Mouse (Mus musculus): Measurements from ENCODE around the gene Mettl1. TPM values are rescaled to one million over a fixed set of nuclear protein-coding genes. Genes with fewer than 3 reads are reported as not detected.

Gene Mettl1
- total and polyA plus RNA-seq, 2 experiments from 2014 or later, result 10.9 to 21.0 TPM

DNA sequence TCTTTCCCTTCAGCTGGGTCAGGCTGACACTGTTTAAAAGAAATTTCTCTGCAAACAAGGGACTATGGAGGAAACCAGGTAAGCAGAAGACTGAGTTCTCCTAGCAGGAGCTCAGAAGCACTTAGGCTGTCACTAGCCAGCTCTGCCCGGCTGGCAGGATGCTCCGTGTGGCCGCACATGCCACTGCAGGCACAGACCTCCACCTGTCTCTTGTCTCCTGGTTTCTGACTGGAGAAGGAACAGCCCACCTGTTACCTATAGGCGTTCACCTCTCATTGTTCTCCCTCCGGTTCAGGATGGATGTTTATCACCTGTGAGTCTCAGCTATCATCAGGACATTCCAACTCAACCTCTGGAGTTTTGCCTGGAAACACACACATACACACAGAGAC, 42.7 kb downstream of the Mettl1 start:
- Histone ChIP-seq H3K9me3 (ENCODE audit: low read length) (no peaks in the 10 kb centered on the region), H3K4me1 (ENCODE audit: insufficient read depth) (peaks cover 20% of the 10 kb centered on the region), H3K36me3 (ENCODE audit: insufficient read depth) (peaks cover 45% of the 10 kb centered on the region), H3K27me3 (ENCODE audit: insufficient read depth, low read length) (peaks cover 4% of the 10 kb centered on the region; the same call in 1 of the 2 replicates), H3K27ac (ENCODE audit: low read depth, low read length) (no peak overlapping the region), H3K4me2 (ENCODE audit: low read depth) (no peak overlapping the region), H3K9ac (no peak overlapping the region), H3K4me3 (ENCODE audit: low read depth, low read length) (no peak overlapping the region)
- ATAC-seq, result no peak
- WGBS, result 60% methylated on average over 5 of the region's 5 CpGs
- DNase-seq, result no peak
- TF ChIP-seq CTCF (IDR thresholded peaks at IDR 0.05; ENCODE audit: low read depth), result peak; percentile 32

DNA sequence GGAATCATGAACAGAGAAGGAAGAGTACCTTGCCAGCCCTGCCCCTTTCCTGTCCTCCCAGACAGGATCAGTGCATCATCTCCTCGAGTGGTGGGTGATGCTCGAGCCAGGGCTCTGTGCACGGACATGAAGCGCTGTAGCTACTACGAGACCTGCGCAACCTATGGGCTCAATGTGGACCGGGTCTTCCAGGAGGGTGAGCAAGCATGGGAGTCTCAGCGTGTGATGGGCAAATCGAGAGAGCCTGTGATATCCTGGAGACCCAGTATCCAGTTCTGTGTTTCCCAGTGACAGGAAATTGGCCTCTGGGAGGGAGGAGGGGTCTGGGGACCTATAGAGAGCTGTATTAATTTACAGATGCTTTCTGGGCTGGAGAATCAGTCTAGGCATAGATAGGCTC, 43.8 kb downstream of the Mettl1 start:
- peaks cover 53% of the 10 kb centered on the region for H3K36me3 ChIP-seq (ENCODE audit: insufficient read depth)
- H3K9me3 ChIP-seq (ENCODE audit: low read length), result no peaks in the 10 kb centered on the region
- H3K4me3 ChIP-seq (ENCODE audit: low read depth, low read length), result no peak overlapping the region
- WGBS, result 87% methylated on average over 9 of the region's 9 CpGs
- no peak for ATAC-seq
- H3K27ac ChIP-seq (ENCODE audit: low read depth, low read length), result no peak overlapping the region
- no peak overlapping the region for H3K9ac ChIP-seq
- no peak for TF ChIP-seq CTCF (IDR thresholded peaks at IDR 0.05; ENCODE audit: low read depth)
- DNase-seq, result no peak
- peaks cover 5% of the 10 kb centered on the region; the same call in 1 of the 2 replicates for H3K27me3 ChIP-seq (ENCODE audit: insufficient read depth, low read length)
- peaks cover 20% of the 10 kb centered on the region for H3K4me1 ChIP-seq (ENCODE audit: insufficient read depth)
- H3K4me2 ChIP-seq (ENCODE audit: low read depth), result no peak overlapping the region

DNA sequence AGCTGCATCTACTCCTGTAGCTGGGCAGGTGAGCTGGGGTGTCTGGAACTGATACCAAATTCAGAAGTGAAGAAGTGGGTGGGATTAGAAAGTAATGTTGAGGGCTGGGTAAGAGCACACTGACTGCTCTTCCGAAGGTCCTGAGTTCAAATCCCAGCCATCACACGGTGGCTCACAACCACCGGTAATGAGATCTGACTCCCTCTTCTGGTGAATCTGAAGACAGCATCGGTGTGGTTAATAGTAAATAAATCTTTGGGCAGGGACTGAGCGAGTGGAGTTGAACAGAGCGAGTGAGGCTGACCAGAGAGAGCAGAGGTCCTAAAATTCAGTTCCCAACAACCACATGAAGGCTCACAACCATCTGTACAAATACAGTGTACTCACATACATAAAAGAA, 44.4 kb downstream of the Mettl1 start:
- Histone ChIP-seq H3K9ac (no peak overlapping the region), H3K27ac (ENCODE audit: low read depth, low read length) (no peak overlapping the region), H3K36me3 (ENCODE audit: insufficient read depth) (peaks cover 53% of the 10 kb centered on the region), H3K4me1 (ENCODE audit: insufficient read depth) (peaks cover 20% of the 10 kb centered on the region), H3K4me3 (ENCODE audit: low read depth, low read length) (no peak overlapping the region), H3K4me2 (ENCODE audit: low read depth) (no peak overlapping the region), H3K9me3 (ENCODE audit: low read length) (no peaks in the 10 kb centered on the region), H3K27me3 (ENCODE audit: insufficient read depth, low read length) (peaks cover 8% of the 10 kb centered on the region; the same call in 1 of the 2 replicates)
- no peak for ATAC-seq
- 0 out of 2 replicates have a peak, but pooled peaks have one; percentile 22 for TF ChIP-seq CTCF (IDR thresholded peaks at IDR 0.05; ENCODE audit: low read depth)
- WGBS, result 77% methylated on average over 6 of the region's 6 CpGs
- no peak for DNase-seq

DNA sequence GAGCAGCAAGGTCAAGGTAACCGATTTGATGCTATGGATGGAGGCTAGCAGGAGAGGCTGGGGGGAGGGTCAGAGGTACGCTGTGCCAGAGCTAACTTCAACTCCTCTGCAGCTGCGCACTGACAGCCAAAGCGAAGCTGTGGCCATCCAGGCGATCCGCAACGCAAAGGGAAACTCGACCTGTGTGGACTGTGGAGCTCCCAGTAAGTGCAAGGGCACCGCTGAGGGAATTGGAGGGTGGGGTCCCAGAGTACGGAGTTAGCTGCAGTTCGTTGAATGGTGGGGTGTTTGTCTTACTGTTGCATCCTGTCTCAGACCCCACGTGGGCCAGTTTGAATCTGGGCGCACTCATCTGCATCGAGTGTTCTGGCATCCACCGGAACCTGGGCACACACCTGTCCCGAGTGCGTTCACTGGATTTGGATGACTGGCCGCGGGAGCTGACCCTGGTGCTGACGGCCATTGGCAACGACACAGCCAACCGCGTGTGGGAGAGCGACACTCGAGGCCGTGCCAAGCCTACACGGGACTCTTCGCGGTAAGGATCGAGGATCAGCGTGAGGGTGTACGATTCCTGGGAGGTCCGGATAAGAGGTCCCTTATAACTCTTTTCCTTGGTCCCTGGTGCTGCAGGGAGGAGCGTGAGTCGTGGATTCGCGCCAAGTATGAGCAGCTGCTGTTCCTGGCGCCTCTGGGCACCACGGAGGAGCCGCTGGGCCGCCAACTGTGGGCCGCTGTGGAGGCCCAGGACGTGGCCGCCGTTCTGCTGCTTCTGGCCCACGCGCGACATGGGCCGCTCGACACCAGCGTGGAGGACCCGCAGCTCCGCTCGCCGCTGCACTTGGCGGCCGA, 49.6 kb downstream of the Mettl1 start:
- peaks cover 62% of the 10 kb centered on the region for H3K36me3 ChIP-seq (ENCODE audit: insufficient read depth)
- H3K9ac ChIP-seq, result peak overlapping the region; percentile 14; the same call in 1 of the 2 replicates
- peak; percentile 40 for ATAC-seq
- 0 out of 2 replicates have a peak, but pooled peaks cover 3% of the 10 kb centered on the region for H3K4me1 ChIP-seq (ENCODE audit: insufficient read depth)
- no peak for TF ChIP-seq CTCF (IDR thresholded peaks at IDR 0.05; ENCODE audit: low read depth)
- peak overlapping the region; percentile 18 for H3K4me3 ChIP-seq (ENCODE audit: low read depth, low read length)
- peaks cover 4% of the 10 kb centered on the region; the same call in 1 of the 2 replicates for H3K27me3 ChIP-seq (ENCODE audit: insufficient read depth, low read length)
- peak; percentile 60 for DNase-seq
- WGBS, result 9% methylated on average over 57 of the region's 57 CpGs
- peak overlapping the region; percentile 41 for H3K4me2 ChIP-seq (ENCODE audit: low read depth)
- H3K9me3 ChIP-seq (ENCODE audit: low read length), result no peaks in the 10 kb centered on the region
- H3K27ac ChIP-seq (ENCODE audit: low read depth, low read length), result no peak overlapping the region

DNA sequence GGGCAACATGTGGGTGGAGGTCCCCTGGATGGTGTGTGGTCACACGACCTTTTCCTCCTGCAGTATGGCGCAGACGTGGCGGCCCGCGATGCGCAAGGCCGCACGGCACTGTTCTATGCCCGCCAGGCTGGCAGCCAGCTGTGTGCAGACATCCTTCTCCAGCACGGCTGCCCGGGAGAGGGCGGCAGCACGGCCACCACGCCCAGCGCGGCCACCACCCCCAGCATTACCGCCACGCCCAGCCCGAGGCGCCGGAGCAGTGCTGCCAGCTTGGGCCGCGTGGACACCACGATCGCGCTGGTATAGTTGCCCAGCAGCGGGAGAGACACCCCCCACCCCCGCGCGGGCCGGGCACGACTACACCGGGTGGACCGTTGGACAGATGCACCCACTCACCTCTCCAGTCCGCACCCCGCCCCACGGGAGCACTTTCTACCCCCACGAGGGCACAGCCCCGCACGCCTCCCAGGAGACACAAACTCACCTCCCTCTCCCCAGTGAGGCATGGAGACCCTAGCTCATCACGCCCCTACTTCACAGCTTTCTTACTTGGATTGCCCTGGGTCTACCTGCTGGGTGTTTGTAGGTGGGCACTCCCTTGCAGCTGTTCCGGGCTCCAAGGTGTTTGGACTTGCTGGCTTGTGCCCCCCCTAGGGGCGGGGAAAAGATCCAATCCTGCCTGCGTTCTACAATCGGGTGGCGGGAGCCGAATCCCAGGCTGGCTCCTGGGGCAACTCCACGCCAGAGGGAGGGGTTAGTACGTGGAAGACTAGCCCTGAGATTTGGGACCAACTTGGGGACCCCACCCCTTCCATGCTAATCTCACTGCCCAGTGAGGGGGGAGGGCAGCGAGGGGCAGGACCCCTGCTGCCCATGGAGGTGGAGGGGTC, 50.5 kb downstream of the Mettl1 start:
- Histone ChIP-seq H3K36me3 (ENCODE audit: insufficient read depth) (peaks cover 68% of the 10 kb centered on the region), H3K9ac (peak overlapping the region; percentile 14; the same call in 1 of the 2 replicates), H3K27ac (ENCODE audit: low read depth, low read length) (no peak overlapping the region), H3K4me3 (ENCODE audit: low read depth, low read length) (peak overlapping the region; percentile 18), H3K27me3 (ENCODE audit: insufficient read depth, low read length) (peaks cover 4% of the 10 kb centered on the region; the same call in 1 of the 2 replicates), H3K4me2 (ENCODE audit: low read depth) (peak overlapping the region; percentile 41), H3K4me1 (ENCODE audit: insufficient read depth) (0 out of 2 replicates have a peak, but pooled peaks cover 3% of the 10 kb centered on the region), H3K9me3 (ENCODE audit: low read length) (no peaks in the 10 kb centered on the region)
- 13% methylated on average over 49 of the region's 51 CpGs for WGBS
- DNase-seq (no peak), ATAC-seq (peak; percentile 34)
- peak; percentile 31 for TF ChIP-seq CTCF (IDR thresholded peaks at IDR 0.05; ENCODE audit: low read depth)

DNA sequence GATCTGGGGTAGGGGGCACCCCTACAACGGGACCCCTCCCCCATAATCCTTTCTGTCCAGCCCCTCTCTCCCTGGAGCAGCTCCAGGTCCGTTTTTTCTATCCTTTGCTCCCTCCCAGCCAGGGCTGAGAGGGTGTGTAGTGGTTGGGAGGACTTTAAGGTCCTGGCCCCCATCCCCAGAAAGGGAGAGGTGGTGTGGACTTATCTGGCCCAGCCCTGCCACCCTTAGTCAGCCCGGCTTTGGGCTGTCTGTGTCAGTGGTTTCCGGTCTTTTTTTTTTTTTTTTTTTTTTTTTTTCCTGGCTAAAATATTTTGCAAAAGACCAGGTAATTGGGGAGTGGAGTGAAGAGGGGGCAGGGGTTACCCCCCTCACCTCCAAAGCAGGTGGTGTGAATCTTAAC, 51.5 kb downstream of the Mettl1 start:
- Histone ChIP-seq H3K27ac (ENCODE audit: low read depth, low read length) (no peak overlapping the region), H3K27me3 (ENCODE audit: insufficient read depth, low read length) (peaks cover 4% of the 10 kb centered on the region; the same call in 1 of the 2 replicates), H3K36me3 (ENCODE audit: insufficient read depth) (peaks cover 65% of the 10 kb centered on the region), H3K4me2 (ENCODE audit: low read depth) (no peak overlapping the region), H3K9me3 (ENCODE audit: low read length) (no peaks in the 10 kb centered on the region), H3K4me1 (ENCODE audit: insufficient read depth) (0 out of 2 replicates have a peak, but pooled peaks cover 3% of the 10 kb centered on the region), H3K9ac (no peak overlapping the region), H3K4me3 (ENCODE audit: low read depth, low read length) (no peak overlapping the region)
- 51% methylated on average over 4 of the region's 4 CpGs for WGBS
- no peak for ATAC-seq
- no peak for TF ChIP-seq CTCF (IDR thresholded peaks at IDR 0.05; ENCODE audit: low read depth)
- no peak for DNase-seq

Data from forebrain, postnatal 0 days (tissue).